Mouse (Mus musculus): ENCODE data around the gene Meis1.

DNA sequence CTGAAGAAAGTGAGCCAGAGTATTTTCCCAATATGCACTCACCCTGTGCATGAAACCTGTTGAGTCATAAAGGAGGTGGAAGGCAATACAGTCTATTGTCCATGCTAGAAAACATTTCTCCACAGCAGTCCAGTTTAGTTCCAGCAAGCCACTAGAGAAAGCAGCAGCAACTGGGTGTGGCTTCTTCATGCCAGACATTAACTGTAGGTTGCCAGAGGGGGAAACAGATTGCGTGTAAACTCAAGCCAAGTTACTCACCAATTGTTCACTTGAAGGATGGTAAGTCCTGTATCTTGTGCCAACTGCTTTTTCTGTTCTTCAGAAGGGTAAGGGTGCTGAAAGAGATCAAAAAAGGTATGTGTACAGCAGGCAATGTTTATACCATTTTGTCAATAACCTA, 113.4 kb downstream of the Meis1 start:
- no peak for TF ChIP-seq CTCF (conservative IDR thresholded peaks at IDR 0.05; ENCODE audit: low read length)
- no peak for TF ChIP-seq NANOG (IDR thresholded peaks at IDR 0.05; ENCODE audit: borderline replicate concordance, low read length)
- no peak for TF ChIP-seq POU5F1 (IDR thresholded peaks at IDR 0.05; ENCODE audit: borderline replicate concordance, low read length)

All from E14TG2a.4 (cell line).